Mouse (Mus musculus) layer of hippocampus, adult 2 months (tissue): ENCODE results near the gene Patz1. TPM values are rescaled to one million over a fixed set of nuclear protein-coding genes. Genes with fewer than 3 reads are reported as not detected.

Experiments
- DNase-seq, 2 experiments: peaks; one replicate each; pipeline ENCODE4 v3.0.0; 2022; ENCODE audit warnings: low spot score in 2 of 2
- H3K27ac ChIP-seq: fragments of 200-600 bp; 2 replicates; pipeline ENCODE4 v1.8.1; 2022
- H3K4me3 ChIP-seq: fragments of 200-600 bp; 2 replicates; pipeline ENCODE4 v1.8.1; 2022; ENCODE audit warnings: mild to moderate bottlenecking
- CTCF ChIP-seq: fragments of 200-600 bp; conservative IDR thresholded peaks from 2 replicates; pipeline ENCODE4 v1.8.1; 2022; ENCODE audit warnings: antibody characterized with exemption, mild to moderate bottlenecking, moderate library complexity
- total RNA-seq, 2 experiments: library from RNA; stranded (reverse); gene quantifications; 2 replicates each; pipeline ENCODE4 v1.2.3; 2021

Gene Patz1
- total RNA-seq, 2 experiments from 2014 or later = 55.5 to 56.6 TPM

DNA sequence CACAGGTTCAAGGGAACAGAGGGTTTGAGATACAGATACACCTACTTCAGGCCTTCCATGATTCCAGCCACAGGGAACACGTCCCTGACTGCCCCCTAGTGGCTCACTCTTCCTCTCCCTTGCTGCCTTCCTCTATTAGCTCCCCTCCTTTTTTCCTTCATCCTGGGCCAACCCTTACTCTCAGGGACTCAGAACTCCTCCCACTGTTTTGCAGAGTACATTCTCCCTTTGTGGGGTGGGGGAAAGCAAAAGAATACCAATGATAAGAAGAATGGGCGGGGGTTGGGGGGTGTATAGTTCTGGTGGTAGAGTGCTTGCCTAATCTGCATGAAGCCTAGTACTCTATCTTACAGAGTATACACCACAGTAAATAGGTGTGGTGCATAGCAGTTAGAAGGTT lies 25.5 kb downstream of the Patz1 start:
- DNase-seq = peak in 1 of 2 experiments; percentile 69

GRCm38 (mm10) chr11:3318286-3318685 lies 29.6 kb downstream of the Patz1 start:
- DNase-seq = no peak
- TF ChIP-seq CTCF = 0 out of 2 replicates have a peak, but pooled peaks have one; percentile 4
- Histone ChIP-seq H3K27ac (no peak overlapping the region), H3K4me3 (no peak overlapping the region)

More for the DNA sequence above, 25.5 kb downstream of the Patz1 start:
- no peak overlapping the region for H3K4me3 ChIP-seq
- TF ChIP-seq CTCF = peak; percentile 88
- H3K27ac ChIP-seq = no peak overlapping the region

DNA sequence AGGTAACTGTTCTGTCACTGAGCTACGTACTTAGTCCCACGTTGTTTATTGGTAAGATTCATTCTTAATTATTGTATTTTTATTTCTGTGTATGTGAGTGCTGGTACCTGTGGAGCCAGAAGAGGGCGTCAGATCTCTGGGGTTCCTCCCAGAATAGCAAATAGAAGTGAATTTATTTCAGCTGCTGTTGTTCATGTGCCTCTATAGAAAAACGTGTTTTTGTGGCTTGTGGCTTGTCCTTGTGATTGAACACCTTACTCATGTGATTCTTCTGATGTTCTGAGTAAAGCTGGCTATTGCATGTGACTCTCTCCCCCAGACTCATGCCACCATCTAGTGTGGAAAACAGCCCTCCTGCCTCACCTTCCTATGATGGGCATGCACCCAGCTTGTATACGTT lies 39.6 kb downstream of the Patz1 start:
- Histone ChIP-seq H3K4me3 (no peak overlapping the region), H3K27ac (no peak overlapping the region)
- DNase-seq = no peak
- TF ChIP-seq CTCF = peak; percentile 33; the same call in 1 of the 2 replicates

GRCm38 (mm10) chr11:3328806-3329775 lies 40.4 kb downstream of the Patz1 start:
- no peak for TF ChIP-seq CTCF
- no peak for DNase-seq
- H3K27ac ChIP-seq = peak overlapping the region; percentile 99
- no peak overlapping the region; the same call in 1 of the 2 replicates for H3K4me3 ChIP-seq

DNA sequence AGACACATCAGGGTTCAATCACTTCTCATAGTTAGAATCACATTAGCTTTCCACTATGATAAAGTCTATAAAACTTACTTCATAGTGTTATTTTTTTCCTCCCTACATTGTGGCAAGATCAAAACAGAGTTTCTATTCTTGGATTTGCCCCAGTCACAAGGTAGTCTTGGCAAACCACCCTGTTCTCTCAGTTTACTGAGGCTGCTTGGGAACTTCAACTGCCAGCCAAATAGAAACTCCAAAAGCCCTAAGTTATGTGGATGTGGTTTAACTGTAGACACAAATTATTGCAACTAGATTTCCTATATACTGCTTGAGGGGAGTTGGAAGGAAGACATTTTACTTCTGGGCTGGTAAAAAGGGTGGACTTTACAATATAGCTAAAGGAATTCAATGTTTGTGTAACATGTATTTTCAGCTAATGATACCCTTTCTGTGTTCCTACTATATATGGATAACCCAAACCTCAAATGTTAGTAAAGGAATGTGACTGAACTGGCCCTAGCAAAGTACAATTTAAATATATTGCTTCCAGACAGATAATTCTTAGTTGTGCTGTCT lies 41.3 kb downstream of the Patz1 start, which contains the start of gene Pik3ip1:
Pik3ip1 (plus strand) TSS at position 511 of the 561 bp plus-strand sequence.
- no peak for DNase-seq
- peak within 1 kb of the TSS; percentile 99 for H3K27ac ChIP-seq
- TF ChIP-seq CTCF = no peak
- H3K4me3 ChIP-seq = peak within 1 kb of the TSS; percentile 79

DNA sequence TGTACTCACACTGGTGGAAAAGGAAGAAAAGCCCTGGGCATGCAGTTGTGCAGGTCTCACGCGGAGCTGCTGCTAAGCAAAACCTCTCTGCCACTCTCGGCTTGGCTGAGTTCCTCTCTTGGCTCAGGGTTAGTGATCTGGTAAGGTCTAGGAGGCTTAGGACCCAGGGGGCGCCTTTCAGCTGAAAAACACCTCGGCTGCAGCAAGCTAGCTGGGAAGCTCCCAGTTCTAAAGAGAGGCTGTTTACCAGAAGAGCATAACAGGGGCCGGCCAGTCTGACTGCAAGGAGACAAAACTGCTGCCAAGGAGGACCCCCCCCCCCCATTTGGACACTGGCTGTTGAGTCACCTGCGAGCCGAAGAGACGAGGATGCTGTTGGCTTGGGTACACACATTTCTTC lies 41.9 kb downstream of the Patz1 start:
- Histone ChIP-seq H3K27ac (peak overlapping the region; percentile 99), H3K4me3 (peak overlapping the region; percentile 79)
- peak; percentile 69 for TF ChIP-seq CTCF
- peak; percentile 88 to 90 for DNase-seq

GRCm38 (mm10) chr11:3330991-3331750 lies 42.5 kb downstream of the Patz1 start:
- TF ChIP-seq CTCF = no peak
- Histone ChIP-seq H3K4me3 (peak overlapping the region; percentile 79), H3K27ac (peak overlapping the region; percentile 99)
- DNase-seq = no peak

- Histone ChIP-seq H3K27ac (peak overlapping the region; percentile 99), H3K4me3 (peak overlapping the region; percentile 79)
- TF ChIP-seq CTCF = peak; percentile 21; the same call in 1 of the 2 replicates
- peak; percentile 92 to 96 for DNase-seq
These were observed 43.3 kb downstream of the Patz1 start for GRCm38 (mm10) chr11:3331756-3332642.

- peak overlapping the region; percentile 99 for H3K27ac ChIP-seq
- TF ChIP-seq CTCF = no peak
- no peak for DNase-seq
- peak overlapping the region; percentile 79; the same call in 1 of the 2 replicates for H3K4me3 ChIP-seq
These were observed 44.5 kb downstream of the Patz1 start for GRCm38 (mm10) chr11:3333111-3333695.

- Histone ChIP-seq H3K4me3 (no peak overlapping the region), H3K27ac (peak overlapping the region; percentile 79)
- no peak for DNase-seq
- no peak for TF ChIP-seq CTCF
These were observed 45.6 kb downstream of the Patz1 start for GRCm38 (mm10) chr11:3334141-3334710.

- DNase-seq = no peak
- TF ChIP-seq CTCF = no peak
- peak overlapping the region; percentile 79 for H3K27ac ChIP-seq
- no peak overlapping the region for H3K4me3 ChIP-seq
These were observed 46.1 kb downstream of the Patz1 start for GRCm38 (mm10) chr11:3334711-3335316.
